Mouse (Mus musculus) mesoderm, embryonic 11.5 days (tissue): ENCODE data around the gene Ofd1.

Source experiments
- DNase-seq: peaks from one replicate; pipeline ENCODE4 v3.0.0-alpha.2; 2012; ENCODE audit warnings: low read depth, low spot score

Gene Ofd1

GRCm38 (mm10) chrX:166440616-166441063 lies at the start of gene Ofd1:
TSS of gene Ofd1 (minus strand) at chrX:166440704.
- peak; percentile 94 for DNase-seq

GRCm38 (mm10) chrX:166479365-166479983 lies 39.0 kb upstream of the Ofd1 start, which contains the start of gene Rab9:
TSS of gene Rab9 (minus strand) at chrX:166479867.
- DNase-seq, result peak; percentile 93

- peak; percentile 4 for DNase-seq
These were observed 38.3 kb upstream of the Ofd1 start for GRCm38 (mm10) chrX:166478631-166479364.

GRCm38 (mm10) chrX:166477393-166477792 lies 36.9 kb upstream of the Ofd1 start:
- no peak for DNase-seq

- DNase-seq, result no peak
These were observed 32.1 kb upstream of the Ofd1 start for GRCm38 (mm10) chrX:166472612-166473011.

GRCm38 (mm10) chrX:166468321-166468720 lies 27.8 kb upstream of the Ofd1 start:
- DNase-seq, result no peak

GRCm38 (mm10) chrX:166455525-166455924 lies 15.0 kb upstream of the Ofd1 start:
- no peak for DNase-seq

- no peak for DNase-seq
These were observed 13.8 kb upstream of the Ofd1 start for GRCm38 (mm10) chrX:166454331-166454730.

GRCm38 (mm10) chrX:166453532-166453931 lies 13.0 kb upstream of the Ofd1 start:
- no peak for DNase-seq

- no peak for DNase-seq
These were observed 4.0 kb upstream of the Ofd1 start for GRCm38 (mm10) chrX:166444552-166444951.

- DNase-seq, result no peak
These were observed 378 bp downstream of the Ofd1 start, which contains the start of gene Trappc2 for GRCm38 (mm10) chrX:166440036-166440615. TSS of gene Trappc2 (plus strand) at chrX:166440574.

GRCm38 (mm10) chrX:166434812-166435211 lies 5.7 kb downstream of the Ofd1 start:
- peak; percentile 5 for DNase-seq

GRCm38 (mm10) chrX:166416196-166416595 lies 24.3 kb downstream of the Ofd1 start:
- DNase-seq, result peak; percentile 8

- no peak for DNase-seq
These were observed 32.6 kb downstream of the Ofd1 start for GRCm38 (mm10) chrX:166407865-166408264.

GRCm38 (mm10) chrX:166393753-166394152 lies 46.8 kb downstream of the Ofd1 start:
- no peak for DNase-seq

- no peak for DNase-seq
These were observed 53.8 kb downstream of the Ofd1 start for GRCm38 (mm10) chrX:166386656-166387055.

GRCm38 (mm10) chrX:166384935-166385334 lies 55.6 kb downstream of the Ofd1 start:
- peak; percentile 7 for DNase-seq

GRCm38 (mm10) chrX:166383606-166384005 lies 56.9 kb downstream of the Ofd1 start:
- DNase-seq, result no peak

- DNase-seq, result no peak
These were observed 61.9 kb downstream of the Ofd1 start for GRCm38 (mm10) chrX:166378652-166379051.

- no peak for DNase-seq
These were observed 63.7 kb downstream of the Ofd1 start for GRCm38 (mm10) chrX:166376681-166377328.

- DNase-seq, result peak; percentile 12
These were observed 74.9 kb downstream of the Ofd1 start for GRCm38 (mm10) chrX:166365458-166366213.
